Mouse (Mus musculus) hindbrain, embryonic 13.5 days (tissue): ENCODE data around the gene Cym. TPM values are rescaled to one million over a fixed set of nuclear protein-coding genes. Genes with fewer than 3 reads are reported as not detected.

Source experiments
- polyA plus RNA-seq: library from polyadenylated mRNA; unstranded; fragments of >200 nt; fragmentation: Nextera tagmentation; extraction: Ambion mirVana; gene quantifications from 2 replicates; pipeline ENCODE4 v1.2.1, GENCODE M21; 2015

Gene Cym
- polyA plus RNA-seq, 1 experiment from 2014 or later, result 0.13 TPM

Other genes with a start within 250 kb of the Cym start
- 6.8 and 7.1 TPM in 2 replicates for gene Kcna3, start 185.6 kb downstream of the Cym start, polyA plus RNA-seq
- gene Kcna2, start 120.6 kb downstream of the Cym start, polyA plus RNA-seq, result 1.2 and 1.3 TPM in 2 replicates
- not detected in 2 replicates for gene Kcna10, start 38.7 kb downstream of the Cym start, polyA plus RNA-seq
- gene A630076J17Rik, start 8.9 kb upstream of the Cym start, polyA plus RNA-seq, result not detected in 2 replicates
- 0.10 and 0.32 TPM in 2 replicates for gene Prok1, start 18.0 kb upstream of the Cym start, polyA plus RNA-seq
- 200 TPM in 2 replicates for gene Lamtor5, start 57.1 kb upstream of the Cym start, polyA plus RNA-seq
- 2.3 and 2.5 TPM in 2 replicates for gene Slc16a4, start 69.5 kb upstream of the Cym start, polyA plus RNA-seq
- gene Rbm15, start 111.9 kb upstream of the Cym start, polyA plus RNA-seq, result 9.1 and 9.5 TPM in 2 replicates
- 2.1 and 2.3 TPM in 2 replicates for gene Kcnc4, start 237.8 kb upstream of the Cym start, polyA plus RNA-seq